ENCODE assay signal across 10 mouse cellular contexts in genomic region chr6:46704293-46705170, GRCm38 (mm10).
A peak's percentile ranks its signal among the peaks of the same experiment; 100 is the strongest.
DNase-seq lines count a peak whose midpoint lies in the region; ATAC-seq and TF ChIP-seq lines count a peak whose summit lies in the region.
"Had no signal": no experiment of that assay in that cellular context is flagged by ENCODE, and none has a peak within 500 bp of the region (broad histone marks: within the 10 kb centered on the region; RNA-seq: fewer than 3 reads in every experiment).

No protein-coding gene starts in this region.

- 53% methylated on average over 7 of the region's 7 CpGs for WGBS in hindbrain, embryonic 16.5 days
- 67% methylated on average over 7 of the region's 7 CpGs for WGBS in heart, adult 2 months
- 85% methylated on average over 7 of the region's 7 CpGs for WGBS in embryonic facial prominence, embryonic 10.5 days

- no peaks in the 10 kb centered on the region for H3K9me3 ChIP-seq in hindbrain, embryonic 16.5 days (ENCODE audit: control insufficient read depth, low read length)
- H3K9me3 ChIP-seq in embryonic facial prominence, embryonic 10.5 days = no peaks in the 10 kb centered on the region
- H3K9me3 ChIP-seq: embryonic facial prominence, embryonic 15.5 days had no signal

- H3K79me2 ChIP-seq in heart, adult 2 months (replicated peaks; ENCODE audit: control insufficient read depth, insufficient read depth, low read length) = no peaks in the 10 kb centered on the region

- TF ChIP-seq POLR2A in heart, adult 2 months (IDR thresholded peaks at IDR 0.05; ENCODE audit: insufficient read depth, low read depth, low read length) = no peak

- intact Hi-C loops in left cerebral cortex, postnatal 25 days (cut with DNase I) = loop anchor here (10.0 kb wide), 1 partner anchor 140 kb away; no protein-coding TSS in a partner anchor
- intact Hi-C loops in heart, adult 2 months (cut with DNase I) = no loop called here

- no peak overlapping the region for H3K4me2 ChIP-seq in hindbrain, embryonic 16.5 days (ENCODE audit: low read length)
- H3K4me2 ChIP-seq: embryonic facial prominence, embryonic 15.5 days had no signal

- H3K27me3 ChIP-seq in hindbrain, embryonic 16.5 days (replicated peaks; ENCODE audit: control insufficient read depth, insufficient read depth, low read length) = no peaks in the 10 kb centered on the region
- no peaks in the 10 kb centered on the region for H3K27me3 ChIP-seq in heart, adult 2 months (ENCODE audit: control insufficient read depth, insufficient read depth, low read length)
- no peaks in the 10 kb centered on the region for H3K27me3 ChIP-seq in embryonic facial prominence, embryonic 10.5 days (replicated peaks; ENCODE audit: low read depth, poor library complexity, severe bottlenecking)
- H3K27me3 ChIP-seq: embryonic facial prominence, embryonic 15.5 days had no signal

- peak; percentile 78 for ATAC-seq in hindbrain, embryonic 16.5 days

- no peaks in the 10 kb centered on the region for H3K36me3 ChIP-seq in hindbrain, embryonic 16.5 days (ENCODE audit: control insufficient read depth, insufficient read depth, low read length)
- no peaks in the 10 kb centered on the region for H3K36me3 ChIP-seq in heart, adult 2 months (ENCODE audit: control insufficient read depth, insufficient read depth, low read length)
- H3K36me3 ChIP-seq in embryonic facial prominence, embryonic 10.5 days (replicated peaks) = no peaks in the 10 kb centered on the region
- H3K36me3 ChIP-seq: embryonic facial prominence, embryonic 15.5 days had no signal

- DNase-seq in brain, embryonic 18.5 days (ENCODE audit: low read depth, low spot score) = peak; percentile 56
- DNase-seq in cerebellum, postnatal 14 days = peak; percentile 57 to 77
- peak; percentile 42 to 82 for DNase-seq in left cerebral cortex, postnatal 25 days (ENCODE audit: low spot score in 2 of 2)
- DNase-seq in adrenal gland, adult 2 months = no peak
- no peak for DNase-seq in heart, adult 2 months
- no peak for DNase-seq in kidney, postnatal 25 days
- DNase-seq in embryonic facial prominence, embryonic 10.5 days (ENCODE audit: low spot score) = no peak
- DNase-seq: lung, postnatal 14 days had no signal

- no peak for TF ChIP-seq CTCF in heart, adult 2 months (IDR thresholded peaks at IDR 0.05)

- H3K4me3 ChIP-seq in hindbrain, embryonic 16.5 days (ENCODE audit: low read length) = no peak overlapping the region
- H3K4me3 ChIP-seq in heart, adult 2 months = no peak overlapping the region
- H3K4me3 ChIP-seq in embryonic facial prominence, embryonic 10.5 days = no peak overlapping the region
- H3K4me3 ChIP-seq: embryonic facial prominence, embryonic 15.5 days had no signal

- no peaks in the 10 kb centered on the region for H3K4me1 ChIP-seq in hindbrain, embryonic 16.5 days (ENCODE audit: control insufficient read depth, insufficient read depth, low read depth, low read length)
- no peaks in the 10 kb centered on the region for H3K4me1 ChIP-seq in heart, adult 2 months (ENCODE audit: control insufficient read depth, insufficient read depth, low read length)
- no peaks in the 10 kb centered on the region for H3K4me1 ChIP-seq in embryonic facial prominence, embryonic 10.5 days
- H3K4me1 ChIP-seq: embryonic facial prominence, embryonic 15.5 days had no signal

- no peak overlapping the region for H3K27ac ChIP-seq in hindbrain, embryonic 16.5 days (ENCODE audit: low read depth, low read length)
- H3K27ac ChIP-seq in heart, adult 2 months = no peak overlapping the region
- H3K27ac ChIP-seq in embryonic facial prominence, embryonic 10.5 days (replicated peaks) = no peak overlapping the region
- H3K27ac ChIP-seq: embryonic facial prominence, embryonic 15.5 days had no signal

- TF ChIP-seq EP300 in heart, adult 2 months (IDR thresholded peaks at IDR 0.05; ENCODE audit: insufficient read depth, low read depth, low read length) = no peak

- H3K9ac ChIP-seq in hindbrain, embryonic 16.5 days (ENCODE audit: low read depth, low read length) = no peak overlapping the region
- no peak overlapping the region for H3K9ac ChIP-seq in heart, adult 2 months (ENCODE audit: low read depth, low read length)
- H3K9ac ChIP-seq: embryonic facial prominence, embryonic 15.5 days had no signal

Comparison
In these comparisons a context has a peak if more than half of its experiments do, and no peak if none do; other contexts are left out.
1. DNase-seq: peak in brain, embryonic 18.5 days (single experiment), cerebellum, postnatal 14 days (2 of 2) and left cerebral cortex, postnatal 25 days (2 of 2); none in adrenal gland, adult 2 months (single experiment), heart, adult 2 months (0 of 2), kidney, postnatal 25 days (0 of 2) and embryonic facial prominence, embryonic 10.5 days (single experiment).